Mouse (Mus musculus) erythroblast, adult 5-6 weeks (primary cell): ENCODE data around the gene Lcor. TPM values are rescaled to one million over a fixed set of nuclear protein-coding genes. Genes with fewer than 3 reads are reported as not detected.

Experiments
- ATAC-seq: replicated peaks from 2 replicates; pipeline ENCODE4 v1.8.0; 2016; ENCODE audit warnings: moderate number of reproducible peaks, mild to moderate bottlenecking, moderate TSS enrichment, inconsistent platforms; ENCODE audit not compliant: poor library complexity, low FRiP score, severe bottlenecking
- total RNA-seq, 2 experiments: library from RNA; stranded (forward) in 1 of 2; stranded (reverse) in 1 of 2; fragments of 150-400 nt in 1 of 2; fragments of 200-764, 138-1000 nt in 1 of 2; gene quantifications; 2 replicates each; pipeline versions ENCODE4 v1.2.3 to v1.2.4; 2015 to 2017; ENCODE audit warnings: low replicate concordance in 2 of 2

Lcor gene
- total RNA-seq, 2 experiments from 2014 or later: 63.6 to 155 TPM

DNA sequence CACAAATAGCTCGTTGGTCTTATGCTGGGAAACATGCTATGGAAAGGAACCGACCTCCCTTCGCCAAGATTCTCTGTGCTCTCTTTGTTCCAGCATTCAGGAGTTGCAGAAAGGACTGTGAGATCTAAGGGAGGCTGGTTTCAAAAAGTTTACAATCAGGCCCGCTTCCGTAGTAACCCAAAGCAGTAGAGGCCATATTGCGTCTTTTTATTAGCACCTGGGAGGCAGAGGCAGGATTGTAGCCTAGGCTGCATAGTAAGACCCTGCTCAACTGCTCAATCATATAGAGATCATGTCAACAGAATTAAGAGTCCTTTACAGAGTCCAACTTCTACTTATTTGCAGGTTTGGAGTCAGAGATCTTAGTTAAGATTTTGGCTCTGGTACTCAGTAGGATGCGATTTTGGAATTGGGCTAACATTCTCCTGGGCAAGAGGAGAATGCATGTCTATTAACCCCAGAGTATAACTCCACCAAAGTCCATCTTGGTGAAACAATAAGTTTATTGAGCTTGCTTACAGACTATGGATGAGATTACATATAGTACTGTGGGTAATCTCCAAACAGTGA is 8.8 kb upstream of the Lcor start:
- ATAC-seq: no peak

DNA sequence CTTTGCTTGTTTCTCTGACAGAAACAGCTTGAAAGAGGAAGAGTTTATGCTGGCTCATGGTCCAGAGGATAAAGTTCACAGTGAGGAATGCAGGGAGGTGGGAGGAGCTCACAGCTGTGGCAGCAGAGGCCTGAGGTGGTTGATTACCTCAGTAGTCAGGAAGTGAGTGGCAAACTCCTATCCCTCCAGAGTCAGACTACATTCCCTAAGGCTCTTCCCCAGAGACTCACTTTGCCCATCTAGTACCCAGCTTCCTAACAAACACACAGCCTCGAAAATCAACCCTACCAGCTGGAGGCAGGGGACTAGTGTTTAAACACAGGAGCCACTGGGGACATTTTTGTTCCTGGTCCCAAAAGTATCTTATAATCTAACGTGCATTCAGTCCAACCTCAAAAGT is 7.5 kb upstream of the Lcor start:
- peak; percentile 86 for ATAC-seq

DNA sequence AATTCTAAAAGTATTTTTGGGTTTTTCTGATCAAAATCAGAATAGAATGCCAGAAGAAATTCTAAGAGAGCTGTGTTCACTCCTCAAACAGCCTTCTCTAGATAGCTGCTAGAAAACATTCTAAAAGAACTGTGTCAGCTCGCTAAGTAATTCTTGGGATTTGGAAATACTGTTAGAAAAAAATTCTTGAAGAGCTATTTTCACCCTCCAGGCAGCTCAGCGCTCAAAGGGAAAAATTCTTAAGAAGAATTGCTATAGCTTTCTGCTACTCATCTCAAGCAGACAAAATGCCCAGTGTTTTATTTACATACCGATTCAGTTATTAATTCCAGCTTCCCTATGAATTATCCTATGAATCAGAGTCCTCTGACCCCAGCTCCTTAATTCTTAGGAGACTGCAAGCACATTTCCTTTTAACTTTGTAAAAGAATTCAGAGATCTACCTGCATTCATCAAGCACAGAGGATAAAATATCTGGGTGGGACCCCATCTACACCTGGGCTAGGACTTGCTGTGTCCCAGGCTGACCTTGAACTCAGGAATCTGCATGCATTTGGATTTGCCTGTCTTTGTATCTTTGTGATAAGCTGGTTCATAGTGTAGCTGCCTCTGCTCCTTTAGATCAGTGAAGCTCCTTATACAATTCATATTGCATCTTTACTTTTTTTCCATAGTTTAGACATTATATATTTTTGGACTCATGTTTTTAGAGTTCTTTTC is 5.7 kb upstream of the Lcor start:
- ATAC-seq: no peak

DNA sequence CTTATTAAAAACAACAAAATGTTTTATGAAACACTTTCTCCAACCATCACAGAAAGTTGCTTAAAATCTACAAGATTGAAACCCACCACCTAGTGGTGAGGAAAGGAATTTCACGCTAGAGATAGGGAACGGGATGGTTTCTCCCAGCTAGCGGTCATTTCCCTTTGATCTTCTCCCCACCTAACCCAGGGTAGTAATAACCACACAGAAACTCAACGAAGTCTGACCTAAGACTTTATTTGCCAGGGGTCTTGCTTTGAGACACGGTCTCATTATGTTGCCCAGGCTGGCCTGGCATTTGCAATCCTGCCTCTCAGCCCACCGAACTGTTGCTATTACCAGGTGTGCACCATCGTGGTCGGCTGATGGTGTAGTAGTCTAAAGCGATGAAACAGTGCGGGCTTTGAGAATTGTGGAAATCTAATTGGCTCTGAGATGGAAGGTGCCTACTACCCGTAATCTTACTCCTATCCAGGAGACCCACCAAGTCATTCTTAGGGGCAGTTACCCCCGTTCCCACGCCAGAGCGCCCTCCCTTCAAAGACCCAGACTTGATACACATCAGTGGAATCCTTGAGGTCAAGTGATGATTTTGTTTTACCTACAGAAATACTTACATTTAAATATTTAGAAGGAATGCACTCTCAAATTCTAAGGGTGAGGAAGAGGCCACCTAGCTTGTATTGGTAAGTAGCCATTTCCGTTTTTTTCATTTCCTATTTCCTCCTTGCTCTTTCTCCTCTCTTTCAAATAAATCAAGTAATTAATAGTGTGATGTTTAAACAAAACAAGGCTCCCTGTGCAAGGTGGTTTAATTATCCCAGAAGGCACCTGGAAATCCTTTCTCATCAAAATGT is 1.2 kb upstream of the Lcor start:
- peak; percentile 70 for ATAC-seq

DNA sequence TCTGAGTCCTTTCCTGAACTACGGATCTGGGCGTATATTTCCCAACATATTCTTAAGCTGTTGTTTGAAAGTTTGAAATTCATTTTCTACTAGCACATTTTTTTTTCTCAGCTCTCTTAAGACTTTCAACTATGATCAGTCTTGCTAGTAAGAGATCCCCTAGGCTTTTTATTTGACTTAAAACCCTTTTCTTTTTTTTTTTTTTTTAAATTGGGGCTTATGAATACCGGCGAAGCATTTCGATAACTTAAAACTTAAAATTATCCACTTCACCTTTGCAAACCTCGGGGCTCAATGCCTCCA is 599 bp upstream of the Lcor start:
- ATAC-seq: no peak

DNA sequence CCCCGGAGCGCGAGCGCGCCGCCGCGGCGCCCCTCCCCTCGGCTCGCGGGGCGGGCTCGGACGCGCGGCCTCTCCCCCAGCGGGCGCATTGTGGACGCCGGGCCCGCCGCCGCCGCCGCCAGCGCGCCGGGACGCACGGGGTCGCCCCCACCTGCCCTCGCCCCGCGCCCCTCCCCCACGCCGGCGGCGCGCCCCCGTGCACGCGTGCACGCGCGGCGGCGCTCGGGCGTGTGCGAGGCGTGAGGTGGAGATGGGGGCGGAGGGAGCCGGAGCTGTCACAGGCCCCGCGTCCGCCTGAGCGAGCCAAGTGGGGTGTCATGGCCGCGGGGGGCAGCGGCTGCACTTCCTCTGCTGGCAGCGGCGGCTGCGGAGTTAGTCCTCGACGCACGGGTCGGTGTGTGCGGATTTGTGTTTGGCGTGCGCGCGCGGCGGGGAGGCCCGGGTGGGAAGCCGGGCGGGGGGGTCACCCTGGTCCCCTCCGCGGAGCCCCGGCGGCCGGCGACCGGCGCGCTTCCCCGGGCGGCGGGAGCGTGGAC is 540 bp downstream of the Lcor start:
- ATAC-seq: peak; percentile 54

DNA sequence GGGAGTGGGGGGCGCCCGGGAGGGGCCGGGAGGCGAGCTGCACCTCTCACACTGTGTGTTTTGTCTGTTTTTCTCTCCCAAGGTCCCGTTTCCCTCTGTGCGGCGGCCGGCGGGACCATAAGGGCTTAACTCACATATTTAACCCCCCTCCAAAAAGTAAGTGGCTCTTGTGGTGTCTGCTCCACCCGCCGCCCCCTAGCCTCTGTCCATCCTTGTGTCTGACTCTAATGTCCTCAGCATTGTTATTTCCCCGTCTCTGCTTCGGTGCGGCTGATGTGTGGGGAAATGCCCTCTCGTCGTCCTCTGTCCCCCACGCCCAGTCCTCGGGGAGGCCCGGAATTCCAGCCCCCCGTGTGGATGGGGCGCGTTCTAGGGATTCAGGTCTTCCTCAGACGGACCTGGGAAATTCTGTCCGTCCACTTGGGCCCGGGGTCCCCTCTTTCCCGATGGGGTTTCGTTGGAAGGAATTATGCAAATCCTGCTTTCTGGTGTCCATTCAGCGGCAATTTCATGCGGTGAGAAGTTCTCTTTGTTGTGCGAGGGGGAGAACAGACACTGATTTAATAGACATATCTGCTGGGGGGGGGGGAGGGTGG is 1.1 kb downstream of the Lcor start:
- ATAC-seq: no peak; the same call in 1 of the 2 replicates

DNA sequence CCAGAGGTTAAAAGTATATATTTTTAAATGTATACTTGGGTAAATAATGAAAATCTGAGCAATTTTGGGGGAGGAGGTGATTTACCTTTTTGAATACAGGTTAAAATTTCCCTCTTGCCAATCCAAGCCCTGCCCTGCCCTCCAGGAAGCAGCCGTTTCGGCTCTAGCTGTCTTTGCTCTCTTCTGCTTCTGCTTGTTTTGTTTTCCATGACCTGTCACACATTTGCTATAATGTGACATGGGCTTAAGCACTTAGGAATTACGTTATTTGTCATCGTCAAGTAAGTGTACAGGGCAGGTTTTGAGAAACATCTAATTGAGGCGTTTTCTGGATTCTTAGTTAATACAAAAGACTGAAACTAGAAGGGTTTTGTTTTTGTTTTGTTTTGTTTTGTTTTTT is 1.9 kb downstream of the Lcor start:
- no peak for ATAC-seq

DNA sequence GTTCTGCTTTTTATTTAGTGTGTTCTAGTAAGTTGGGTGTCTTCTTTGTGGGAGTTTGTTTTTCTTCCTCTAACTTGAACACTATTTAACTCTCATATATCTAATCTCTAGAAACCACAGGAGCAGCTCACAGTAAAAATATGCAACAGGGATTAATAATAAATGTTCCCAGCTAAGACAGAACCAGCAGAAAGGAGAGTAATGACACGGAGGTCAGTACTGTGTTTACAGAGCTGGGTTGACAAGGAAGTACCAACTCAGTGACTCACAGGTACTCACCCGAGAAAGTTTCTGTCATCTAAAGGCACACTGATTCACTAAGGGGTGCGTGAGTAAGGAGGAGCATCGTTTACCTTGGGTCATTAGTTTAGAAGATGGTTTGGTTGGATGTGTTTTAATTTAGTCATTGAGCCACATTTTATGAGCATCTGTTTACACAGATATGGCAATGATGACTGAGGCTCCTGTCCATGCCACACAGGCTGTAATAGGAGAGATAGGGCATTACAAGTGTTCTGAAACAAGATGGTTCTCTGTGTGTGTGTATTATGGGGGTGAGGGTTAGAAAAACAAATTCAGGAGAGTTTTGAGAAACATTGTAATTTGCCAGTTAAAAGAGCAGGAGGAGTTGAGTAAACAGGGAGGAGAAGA is 13.1 kb downstream of the Lcor start:
- ATAC-seq: peak; percentile 95

DNA sequence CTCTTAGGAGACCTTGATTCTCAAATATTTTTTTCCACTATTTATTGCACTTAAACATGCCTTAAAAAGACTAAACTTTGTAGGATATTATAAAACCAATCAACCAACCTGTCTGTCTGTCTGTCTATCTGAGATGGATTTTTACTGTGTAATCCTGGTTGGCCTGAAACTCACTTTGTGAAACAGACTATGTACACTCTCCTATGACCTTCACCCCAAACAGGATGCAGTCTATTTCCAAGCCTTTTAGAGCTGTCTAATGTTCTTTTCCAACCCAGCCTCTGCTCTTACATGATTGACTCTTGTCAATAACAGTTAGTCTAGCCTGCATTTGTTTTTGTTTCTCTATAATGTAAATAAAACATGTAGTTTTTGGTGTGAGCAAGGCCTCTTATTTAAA is 13.6 kb downstream of the Lcor start:
- ATAC-seq: peak; percentile 18; the same call in 1 of the 2 replicates

DNA sequence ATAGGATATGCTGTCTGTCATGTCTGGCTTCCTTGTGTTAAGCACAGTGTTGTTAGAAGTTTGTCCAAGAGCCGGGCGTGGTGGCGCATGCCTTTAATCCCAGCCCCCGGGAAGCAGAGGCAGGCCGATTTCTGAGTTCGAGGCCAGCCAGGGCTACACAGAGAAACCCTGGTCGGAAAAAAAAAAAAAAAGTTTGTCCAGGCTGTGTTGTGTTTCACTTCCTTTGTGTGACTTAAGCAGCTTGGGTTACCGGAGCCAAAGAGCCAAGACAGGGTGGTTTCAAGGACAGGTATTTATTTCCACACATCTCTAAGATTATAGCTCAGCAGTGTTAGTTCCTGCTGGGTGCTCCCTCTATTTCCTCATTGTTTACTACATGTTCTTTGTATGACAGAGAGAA is 25.4 kb downstream of the Lcor start:
- ATAC-seq: no peak

DNA sequence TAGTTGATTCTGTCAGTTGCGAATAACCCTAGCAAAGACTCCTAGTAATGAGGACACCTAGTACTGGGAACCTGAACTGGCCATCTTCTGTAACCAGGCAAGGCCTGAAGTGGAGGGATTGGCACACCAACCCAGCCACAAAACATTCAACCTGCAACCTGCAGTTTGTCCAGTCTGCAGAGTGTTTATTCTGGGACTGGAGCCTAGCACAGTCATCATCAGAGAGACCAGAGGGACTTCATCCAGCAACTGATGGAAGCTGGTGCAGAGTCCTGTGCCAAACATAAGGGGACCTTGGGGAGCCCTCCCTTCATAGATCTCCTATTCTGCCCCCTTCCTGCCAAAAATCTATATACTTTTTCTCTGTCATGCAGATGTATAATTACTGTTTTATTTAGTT is 32.4 kb downstream of the Lcor start:
- peak; percentile 54 for ATAC-seq

DNA sequence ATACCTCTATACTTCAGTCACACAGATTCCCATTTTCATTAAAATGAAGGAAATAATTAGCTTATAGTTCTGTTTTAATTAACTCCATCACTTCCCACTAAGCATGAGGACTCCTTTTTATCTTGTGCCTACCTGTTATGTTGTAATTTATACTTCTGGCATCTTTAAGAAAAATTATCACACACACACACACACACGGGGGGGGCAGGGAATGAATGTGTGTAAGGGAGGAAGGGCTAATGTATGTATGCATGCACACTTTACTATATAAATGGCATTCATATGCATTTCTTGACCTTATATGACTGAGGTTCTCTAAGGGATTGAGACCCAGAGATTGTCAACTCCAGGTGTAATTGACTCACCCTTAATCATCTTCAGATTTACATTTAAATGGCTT is 33.1 kb downstream of the Lcor start:
- ATAC-seq: peak; percentile 78

DNA sequence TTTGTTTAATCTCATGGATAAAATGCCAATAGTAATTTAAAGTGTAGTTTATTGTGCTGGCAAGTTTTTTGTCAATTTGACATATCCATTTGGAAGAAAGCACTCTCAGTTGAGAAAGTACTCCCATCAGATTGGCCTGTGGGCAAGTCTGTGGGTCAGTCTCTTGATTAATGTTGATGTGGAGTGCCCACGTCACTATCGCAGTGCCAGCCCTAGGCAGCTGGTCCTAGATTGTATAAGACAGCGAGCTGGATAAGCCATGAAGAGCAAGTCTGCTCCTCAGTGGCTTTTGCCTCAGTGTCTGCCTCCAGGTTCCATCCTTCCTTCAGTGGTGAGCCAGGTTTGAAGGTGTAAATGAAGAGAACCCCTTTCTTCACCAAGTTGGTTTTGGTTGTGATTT is 34.6 kb downstream of the Lcor start:
- no peak; the same call in 1 of the 2 replicates for ATAC-seq

DNA sequence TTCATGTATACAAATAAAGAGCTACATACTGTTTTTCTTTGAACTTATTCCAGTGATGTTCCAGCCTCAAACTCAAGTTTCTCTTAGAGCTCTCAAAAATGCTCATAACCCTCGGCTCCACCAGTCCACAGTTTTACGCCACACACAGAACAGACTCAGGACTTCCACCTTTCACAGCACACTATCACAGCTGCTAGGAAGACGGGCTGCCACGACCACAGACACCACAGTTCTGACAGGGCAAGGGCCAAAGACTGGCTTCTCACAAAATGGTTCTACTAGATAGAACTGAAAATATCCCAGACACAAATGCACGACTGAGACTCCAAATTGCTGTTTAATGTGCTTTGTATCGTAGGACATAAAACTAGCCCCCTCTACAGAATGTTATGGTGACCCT is 36.7 kb downstream of the Lcor start:
- no peak for ATAC-seq

DNA sequence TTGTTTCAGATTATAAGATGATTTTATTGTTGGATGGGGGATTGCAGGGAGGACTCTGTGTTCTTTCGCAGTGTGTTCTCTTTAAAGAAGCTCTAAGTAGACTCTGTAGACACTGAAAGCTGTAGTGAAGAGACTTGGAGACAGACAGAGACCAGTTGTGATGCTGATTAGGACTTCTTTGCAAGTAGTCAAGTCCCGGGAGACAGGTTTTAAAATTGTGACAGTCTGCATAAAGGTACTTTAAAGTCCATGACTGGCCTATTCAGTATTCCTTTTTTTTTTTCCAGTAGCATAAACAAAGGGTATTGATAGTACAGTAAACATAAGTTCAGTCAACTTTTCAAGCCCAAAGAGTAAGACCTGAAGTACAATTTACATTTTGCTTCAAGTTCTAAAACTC is 39.8 kb downstream of the Lcor start:
- no peak for ATAC-seq

DNA sequence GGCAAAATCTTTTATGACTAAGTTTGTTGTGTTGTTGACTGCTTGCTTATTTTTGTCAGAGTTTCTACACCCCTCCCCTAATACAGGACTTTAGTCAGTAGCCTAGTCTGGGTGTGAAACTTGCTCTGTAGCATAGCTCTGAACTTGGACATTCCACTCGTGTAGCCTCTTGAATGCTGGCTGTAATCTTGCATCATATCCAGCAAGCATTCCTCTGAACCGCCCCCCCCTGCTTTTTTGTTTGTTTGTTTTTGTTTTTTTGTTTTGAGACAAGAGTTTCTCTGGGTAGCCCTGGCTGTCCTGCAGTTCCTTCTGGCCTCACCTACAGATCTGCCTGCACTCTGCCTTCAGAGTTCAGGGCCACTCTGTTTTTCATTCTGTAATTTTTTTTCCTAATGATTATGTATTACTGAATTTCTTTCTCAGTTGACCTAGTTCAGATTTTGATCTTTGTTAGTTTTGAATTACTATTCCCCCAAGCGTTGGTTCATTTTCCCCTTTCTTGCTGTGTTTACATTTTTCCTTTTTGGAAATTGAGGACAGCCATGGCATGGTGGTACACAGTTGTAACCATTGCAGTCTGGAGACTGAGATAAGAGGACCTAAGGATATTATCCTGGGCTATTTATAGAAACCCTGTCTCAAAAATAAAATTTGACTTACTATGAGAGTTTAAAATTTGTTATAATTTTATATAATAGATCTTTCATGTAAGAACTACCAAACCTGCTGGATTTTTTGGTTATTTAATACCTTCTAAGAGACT is 41.5 kb downstream of the Lcor start:
- ATAC-seq: peak; percentile 71

DNA sequence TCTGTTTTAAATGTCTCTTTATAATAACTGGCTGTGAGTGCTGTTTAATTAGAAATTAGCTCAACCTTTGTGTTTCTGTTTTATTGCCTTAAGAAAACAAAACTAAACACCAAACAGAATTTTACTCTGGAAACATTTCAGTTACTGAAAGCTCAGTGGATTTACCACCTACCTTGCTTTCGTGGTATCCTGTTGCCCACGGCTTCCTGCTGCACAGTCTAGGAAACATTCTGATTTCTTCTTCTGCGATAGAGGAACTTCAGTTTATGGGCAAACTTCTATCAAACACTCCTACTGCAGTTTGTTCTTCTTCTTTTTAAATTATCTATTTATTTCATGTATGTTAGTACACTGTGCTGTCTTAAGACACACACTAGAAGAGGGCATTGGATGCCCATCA is 46.7 kb downstream of the Lcor start:
- no peak for ATAC-seq

DNA sequence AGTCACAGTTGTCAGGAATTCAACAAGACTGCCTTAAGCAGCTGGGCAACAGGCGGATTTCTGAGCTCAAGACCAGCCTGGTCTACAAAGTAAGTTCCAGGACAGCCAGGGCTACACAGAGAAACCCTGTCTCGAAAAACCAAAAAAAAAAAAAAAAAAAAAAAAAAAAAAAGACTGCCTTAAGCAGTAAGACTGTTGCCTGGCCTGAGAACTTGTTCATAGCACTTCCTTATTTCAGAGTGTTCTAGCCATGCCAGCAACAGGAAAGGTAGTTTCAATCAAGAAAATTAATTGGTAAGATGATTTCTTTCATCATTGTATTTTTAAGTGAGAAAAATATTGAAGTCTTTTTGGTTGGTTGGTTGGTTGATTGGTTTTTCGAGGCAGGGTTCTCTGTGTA is 51.6 kb downstream of the Lcor start:
- no peak for ATAC-seq
